Mouse (Mus musculus) cerebellum, postnatal 25 days (tissue): ENCODE data around the gene Il12rb1.

ENCODE experiments used
- DNase-seq, 2 experiments: peaks; one replicate each; pipeline ENCODE4 v3.0.0; 2021; ENCODE audit warnings: mixed read lengths in 2 of 2

The Il12rb1 gene

DNA sequence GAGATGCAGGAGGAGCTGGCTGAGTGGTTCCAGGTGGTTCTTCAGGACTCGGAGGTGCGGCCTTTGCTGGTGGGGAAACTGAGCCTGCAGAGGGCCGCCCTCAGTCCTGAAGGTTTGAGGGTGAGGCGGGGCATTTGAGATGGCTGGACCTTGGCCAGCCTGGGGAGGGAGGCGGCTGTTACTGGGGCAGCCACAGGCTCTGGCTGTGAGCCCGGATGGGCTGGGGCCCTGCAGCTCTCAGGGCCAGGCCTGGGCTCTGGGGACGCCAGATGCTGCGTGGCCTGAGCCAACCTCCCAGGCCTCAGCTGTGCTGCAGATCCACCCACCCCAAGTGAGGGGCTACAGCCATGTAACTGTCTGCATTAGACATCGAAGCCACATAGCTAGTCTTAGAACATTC lies 34.4 kb upstream of the Il12rb1 start:
- DNase-seq = peak; percentile 82 to 89

DNA sequence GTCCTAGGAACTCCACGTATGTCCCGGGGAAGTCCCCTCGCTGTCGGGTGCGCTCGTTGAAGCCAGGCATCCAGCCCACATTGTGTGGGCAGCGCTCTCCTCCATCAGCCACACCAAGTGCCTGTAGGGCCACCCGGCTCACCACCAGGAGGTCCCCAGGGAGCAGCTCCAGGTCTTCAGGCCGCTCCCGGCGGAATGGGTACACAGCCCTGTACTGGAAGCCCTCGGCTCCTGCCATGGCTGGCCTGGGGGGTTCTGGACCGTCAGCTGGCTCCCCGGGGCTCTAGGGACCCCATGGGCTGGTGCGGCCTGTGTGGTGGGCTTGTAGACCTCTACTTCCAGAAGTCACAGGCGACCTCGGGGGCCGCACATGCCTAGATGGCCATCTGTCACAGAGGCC lies 33.5 kb upstream of the Il12rb1 start:
- DNase-seq = peak in 1 of 2 experiments; percentile 44

DNA sequence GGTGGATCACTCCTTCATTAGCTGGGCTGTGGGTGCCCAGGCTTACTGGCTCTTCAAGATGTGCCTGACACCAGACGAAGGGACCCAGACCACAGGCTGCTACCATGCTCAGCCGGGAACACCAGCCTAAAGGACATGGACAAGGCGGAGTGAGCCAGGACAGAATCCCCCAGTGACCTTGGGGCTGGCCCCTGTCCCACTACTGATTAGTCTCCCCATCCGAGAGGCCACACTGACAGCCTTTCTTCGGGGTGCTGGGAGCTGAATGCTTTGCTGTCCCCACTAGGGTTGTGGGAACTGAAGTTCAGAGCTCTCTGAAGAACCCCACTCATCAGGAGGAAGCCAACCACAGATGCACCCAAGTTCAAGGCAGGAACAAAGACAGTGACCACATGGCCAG lies 33.0 kb upstream of the Il12rb1 start:
- peak; percentile 38 to 51 for DNase-seq

DNA sequence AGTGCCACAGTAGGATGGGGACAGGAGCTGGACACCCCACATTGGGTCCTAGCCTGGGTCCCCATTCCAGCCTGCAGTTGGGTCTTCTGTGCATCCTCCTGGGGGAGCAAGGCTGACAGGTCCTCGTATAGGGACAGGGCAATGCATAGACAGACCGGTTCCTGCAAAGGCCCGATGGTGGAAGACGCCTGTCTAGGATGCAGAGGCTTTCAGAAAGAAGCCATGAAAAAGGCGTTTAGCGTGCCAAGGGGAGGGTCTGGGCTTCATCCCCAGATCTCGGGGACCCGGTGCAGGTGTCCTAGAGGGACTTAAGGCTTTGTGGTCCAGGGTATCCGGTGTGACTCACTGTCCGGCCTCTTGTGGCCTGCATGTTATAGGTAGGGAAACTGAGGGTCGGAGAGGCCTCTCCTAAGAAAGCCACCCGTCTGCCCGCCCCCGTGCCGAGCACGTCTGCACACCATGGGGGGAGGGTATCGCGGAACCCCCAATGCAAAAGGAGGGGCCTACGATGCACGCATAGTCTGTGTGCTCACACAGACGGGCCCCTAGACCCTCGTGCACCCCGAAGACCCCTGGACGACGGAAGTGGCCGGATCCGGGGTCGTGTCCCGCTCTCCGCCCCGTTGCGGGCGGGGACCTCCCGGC lies 32.3 kb upstream of the Il12rb1 start:
- DNase-seq = peak; percentile 54 to 60

DNA sequence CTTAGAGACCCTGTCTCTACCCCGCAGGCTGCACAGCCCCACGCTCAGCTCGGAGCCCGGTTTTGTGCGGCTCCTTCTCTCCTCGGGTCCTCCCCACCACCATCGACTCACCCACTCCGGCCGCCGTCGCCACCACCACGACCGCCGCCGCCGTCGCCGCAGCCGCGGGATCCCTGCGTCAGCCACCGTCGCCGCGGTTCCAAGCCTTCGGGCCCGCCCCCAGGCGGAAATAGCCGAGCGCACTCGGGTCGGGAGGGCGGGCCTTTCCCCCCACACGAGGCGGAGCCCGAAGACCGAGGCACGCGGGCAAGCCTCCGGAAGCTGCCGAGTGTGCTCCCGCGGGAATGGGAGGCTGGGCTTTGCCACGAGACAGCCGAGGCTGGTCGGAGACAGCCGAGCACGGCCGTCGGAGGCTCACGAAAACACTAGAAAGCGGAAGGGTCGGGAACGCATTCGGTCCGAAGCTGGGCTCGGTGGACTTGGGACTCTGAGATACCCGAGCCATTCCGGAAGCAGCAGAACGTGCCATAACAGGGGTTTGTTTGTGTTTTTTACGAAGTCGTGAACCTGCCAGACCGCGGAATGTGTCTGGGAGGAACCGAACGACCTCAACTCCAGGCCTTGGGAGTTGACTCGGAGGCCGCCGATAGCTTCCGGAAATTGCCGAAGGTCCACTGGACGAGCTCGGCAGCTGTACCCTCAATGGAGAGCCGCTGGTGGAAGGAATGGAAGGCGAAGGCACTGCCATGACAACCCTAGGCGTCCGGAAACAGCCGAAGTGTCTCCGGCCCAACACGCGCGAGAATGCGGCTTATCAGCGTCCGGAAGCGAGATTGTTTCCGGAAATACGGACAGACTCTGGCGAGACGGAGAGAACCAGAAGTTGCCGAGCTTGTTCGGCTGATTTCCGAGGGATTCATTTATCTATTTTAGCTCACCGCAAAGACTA lies 31.5 kb upstream of the Il12rb1 start, which contains the start of gene Pik3r2:
Gene Pik3r2, minus strand, starts transcription at position 218 of the 949 bp plus-strand sequence.
- peak; percentile 99 for DNase-seq

DNA sequence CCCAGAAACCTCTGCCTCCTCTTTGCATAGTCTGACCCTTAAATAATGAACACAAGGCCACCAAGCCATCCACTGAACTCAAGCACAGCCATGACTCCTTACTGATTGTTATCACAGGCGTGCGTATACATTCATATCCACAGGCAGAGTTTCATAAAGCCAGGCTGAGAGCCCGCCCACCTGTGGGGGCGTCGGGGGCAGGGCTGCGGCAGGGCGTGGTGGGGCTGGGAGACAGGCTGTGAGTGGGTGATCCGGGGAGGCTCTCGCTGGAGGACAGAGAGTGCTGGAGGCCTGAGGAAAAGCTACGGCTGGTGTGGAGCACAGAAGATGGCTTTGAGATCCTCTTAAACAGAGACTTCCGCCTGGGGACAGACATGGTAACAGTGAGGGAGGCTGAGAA lies 28.2 kb upstream of the Il12rb1 start:
- DNase-seq = no peak

DNA sequence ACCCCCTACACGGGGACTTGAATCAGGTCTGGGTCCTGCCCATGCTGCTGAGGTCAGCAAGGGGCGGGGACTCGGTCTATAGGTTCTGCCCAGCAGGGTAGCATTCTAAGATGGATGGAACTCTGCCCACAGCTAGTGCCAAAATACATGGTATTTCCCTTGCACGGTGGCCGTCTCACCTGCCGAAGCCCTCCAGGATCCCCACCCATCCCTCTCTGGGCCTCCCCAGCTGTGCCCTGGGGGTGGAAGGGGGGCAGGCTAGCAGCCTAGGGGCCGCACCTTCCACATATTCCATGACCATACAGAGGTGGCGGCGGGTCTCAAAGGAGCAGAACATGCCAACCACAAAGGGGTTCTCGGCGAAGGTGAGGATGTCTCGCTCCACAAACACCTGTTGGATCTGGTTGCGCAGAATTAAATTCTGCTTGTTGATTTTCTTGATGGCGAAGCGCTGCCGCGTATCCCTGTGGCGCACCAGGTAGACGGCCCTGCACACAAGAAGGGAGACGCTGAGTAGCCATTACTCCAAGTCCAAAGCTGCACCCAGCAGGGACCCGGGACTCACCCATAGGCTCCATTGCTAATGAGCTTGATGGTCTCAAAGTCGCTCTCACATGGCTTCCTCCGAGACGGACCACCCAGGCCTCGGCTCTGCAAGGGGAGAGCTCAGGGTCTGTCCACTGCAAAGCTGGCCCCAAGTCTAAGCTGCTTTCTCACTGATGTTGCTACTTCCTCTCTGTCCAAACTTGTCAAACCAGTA lies 21.8 kb upstream of the Il12rb1 start:
- no peak for DNase-seq

DNA sequence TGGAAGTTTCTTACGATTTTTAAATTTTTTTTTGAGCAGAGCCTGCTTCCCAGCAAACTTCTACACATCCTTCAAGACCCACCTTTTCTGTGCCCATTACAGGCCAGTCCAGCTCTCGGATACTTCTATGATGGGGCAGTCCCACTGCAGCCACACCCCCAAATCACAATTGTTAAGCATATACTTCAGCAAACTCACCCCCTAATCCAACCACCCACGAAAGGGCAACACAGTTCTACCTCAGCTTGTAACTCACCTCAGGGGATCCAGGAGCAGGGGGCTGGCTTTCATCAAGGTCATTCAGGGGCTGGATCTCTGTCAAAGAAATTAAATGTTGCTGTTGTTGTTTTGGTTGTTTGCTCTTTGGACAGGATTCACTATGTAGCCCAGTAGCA lies 21.2 kb upstream of the Il12rb1 start:
- no peak for DNase-seq

DNA sequence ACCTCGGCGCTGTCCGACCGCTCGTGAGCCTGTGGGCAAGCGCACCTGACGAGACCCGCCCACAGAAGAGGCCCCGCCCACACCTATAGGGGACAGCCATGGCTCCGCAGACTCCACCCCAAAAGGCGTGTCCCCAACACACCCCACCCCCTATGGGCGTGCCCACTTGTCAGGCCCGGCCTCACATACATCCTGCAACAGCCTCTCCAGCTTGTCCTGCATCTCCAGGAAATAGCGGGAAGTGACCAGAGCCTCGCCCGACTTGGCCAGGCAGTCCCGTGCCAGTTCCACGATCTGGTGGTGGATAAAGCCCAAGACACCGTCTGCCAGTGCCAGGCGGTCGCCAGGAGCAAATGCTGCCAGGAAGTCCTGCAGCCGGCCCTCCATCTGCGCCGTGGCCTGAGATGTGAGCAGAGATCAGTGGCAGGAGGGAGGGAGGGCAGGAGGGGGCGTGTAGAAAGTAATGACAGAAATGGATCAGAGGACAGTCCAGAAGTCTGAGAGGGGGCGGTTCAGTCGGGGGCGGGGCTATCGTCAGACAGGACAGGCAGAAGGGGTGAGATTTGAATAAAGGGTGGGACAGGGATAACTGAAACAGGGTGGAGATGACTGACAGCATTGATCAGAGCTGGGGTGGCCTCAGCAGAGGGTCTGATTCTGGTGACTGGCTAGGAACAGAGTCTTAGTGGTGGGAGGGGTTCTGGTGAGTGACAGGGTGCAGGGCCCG lies 20.1 kb upstream of the Il12rb1 start:
- DNase-seq = peak; percentile 90 to 94

DNA sequence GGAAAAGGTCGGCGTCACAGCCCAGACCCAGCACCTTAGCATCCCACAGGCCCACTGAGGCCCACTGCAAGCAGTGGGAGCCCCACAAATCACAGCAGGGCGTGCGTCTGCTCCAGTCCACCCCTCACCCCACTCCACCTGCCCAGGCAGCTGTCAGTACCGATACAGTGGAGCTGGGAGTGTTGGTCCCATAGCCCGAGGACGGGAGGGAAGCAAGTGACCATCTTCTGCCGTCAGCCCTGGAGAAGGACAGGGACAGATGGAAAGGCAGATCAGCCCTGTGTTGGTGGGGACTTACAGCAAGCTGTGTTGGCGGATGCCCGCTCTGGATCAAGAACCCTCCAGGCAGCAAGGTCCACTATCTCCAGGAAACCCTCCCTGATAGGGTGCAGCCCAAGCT lies 19.2 kb upstream of the Il12rb1 start:
- peak; percentile 40 to 41 for DNase-seq

DNA sequence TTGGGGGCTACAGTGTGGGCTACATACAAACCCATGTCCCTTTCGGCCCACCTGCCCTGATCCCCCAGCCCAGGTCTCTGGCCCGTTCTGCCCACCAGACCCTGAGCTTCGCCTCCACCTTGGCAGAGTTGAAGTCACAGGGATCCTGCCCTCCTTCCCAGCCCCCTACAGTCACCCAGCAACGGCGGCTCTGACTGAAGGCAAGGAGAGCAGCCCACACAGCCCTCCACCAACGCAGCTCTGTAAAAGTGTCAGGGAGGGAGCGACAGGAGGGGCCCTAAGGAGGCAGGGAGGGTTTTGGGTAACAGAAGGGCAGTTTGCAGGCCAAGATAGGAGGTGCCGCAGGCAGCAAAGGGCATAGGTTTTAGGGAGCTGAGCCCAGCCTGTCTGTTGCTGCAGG lies 17.4 kb upstream of the Il12rb1 start:
- no peak for DNase-seq

DNA sequence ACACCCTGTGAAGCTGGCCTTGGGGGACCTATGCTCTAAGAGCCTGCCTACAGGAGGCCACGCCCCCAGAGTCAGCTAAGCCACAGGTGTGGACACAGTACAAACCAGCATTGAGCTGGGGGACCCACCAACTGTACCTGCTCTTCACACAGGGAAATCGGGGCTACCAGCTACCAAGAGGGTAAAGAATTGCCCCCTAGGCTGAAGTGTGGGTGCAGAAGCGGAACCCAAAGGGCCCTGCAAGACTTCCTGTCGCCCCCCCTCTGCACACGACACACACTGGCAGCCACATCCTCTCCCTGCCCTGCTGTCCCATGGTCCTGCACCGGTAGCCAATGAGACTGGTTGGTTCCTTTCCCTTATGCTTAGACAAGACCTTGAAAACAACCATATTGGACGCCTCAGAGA lies 17.0 kb upstream of the Il12rb1 start:
- DNase-seq = peak in 1 of 2 experiments; percentile 32

DNA sequence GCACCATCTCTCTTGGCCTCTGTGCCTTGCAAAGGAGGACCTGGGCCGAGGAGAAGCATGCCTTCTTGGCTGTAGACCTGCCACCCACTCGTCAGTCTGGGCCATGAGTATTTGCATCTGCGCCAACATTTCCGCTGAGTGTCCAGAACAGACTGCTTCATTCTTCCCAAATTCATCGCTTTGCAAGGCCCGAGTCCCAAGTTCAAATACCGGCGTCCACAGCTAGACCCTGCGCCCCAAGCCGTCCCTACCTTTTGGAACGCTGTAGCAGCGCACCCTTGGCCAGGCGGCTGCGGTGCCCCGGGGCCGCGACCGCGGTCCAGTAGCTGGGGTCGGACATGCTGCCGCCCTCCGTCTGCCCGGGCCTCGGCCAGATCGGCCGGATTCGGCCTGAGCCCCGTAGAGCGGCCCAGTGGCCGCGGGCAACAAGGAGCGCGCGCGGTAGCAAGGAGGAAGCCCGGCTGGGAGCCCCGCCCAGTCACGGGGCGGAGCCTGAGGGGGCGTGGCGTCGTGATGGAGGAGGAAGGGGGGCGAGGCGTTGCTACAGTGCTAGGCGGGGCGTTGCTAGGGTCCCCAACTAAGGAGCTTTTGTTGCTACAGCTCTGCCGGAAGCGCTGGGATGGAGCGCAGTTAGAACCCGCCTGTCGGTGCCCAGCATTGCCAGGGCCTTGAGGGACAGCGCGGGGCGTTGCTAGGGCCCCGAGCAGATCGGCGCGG lies 16.1 kb upstream of the Il12rb1 start:
- DNase-seq = peak; percentile 88 to 94

DNA sequence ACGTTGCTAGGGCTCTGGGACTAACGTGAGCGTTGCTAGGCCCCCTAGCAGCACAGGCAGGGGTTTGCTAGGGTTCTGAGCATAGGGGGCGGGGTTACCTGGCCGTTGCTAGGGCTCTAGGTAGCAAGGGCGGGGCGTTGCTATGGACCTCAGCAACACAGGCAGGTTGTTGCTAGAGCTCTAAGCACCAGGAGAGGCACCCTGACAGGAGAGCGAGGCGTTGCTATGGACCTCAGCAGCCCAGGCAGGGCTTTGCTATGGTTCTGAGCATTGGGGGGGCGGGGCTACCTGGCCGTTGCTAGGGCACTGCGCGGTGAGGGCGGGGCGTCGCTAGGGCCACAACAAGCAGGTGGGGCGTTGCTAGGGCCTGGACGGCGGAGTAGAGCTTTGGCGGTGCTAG lies 15.5 kb upstream of the Il12rb1 start:
- peak in 1 of 2 experiments; percentile 80 for DNase-seq

DNA sequence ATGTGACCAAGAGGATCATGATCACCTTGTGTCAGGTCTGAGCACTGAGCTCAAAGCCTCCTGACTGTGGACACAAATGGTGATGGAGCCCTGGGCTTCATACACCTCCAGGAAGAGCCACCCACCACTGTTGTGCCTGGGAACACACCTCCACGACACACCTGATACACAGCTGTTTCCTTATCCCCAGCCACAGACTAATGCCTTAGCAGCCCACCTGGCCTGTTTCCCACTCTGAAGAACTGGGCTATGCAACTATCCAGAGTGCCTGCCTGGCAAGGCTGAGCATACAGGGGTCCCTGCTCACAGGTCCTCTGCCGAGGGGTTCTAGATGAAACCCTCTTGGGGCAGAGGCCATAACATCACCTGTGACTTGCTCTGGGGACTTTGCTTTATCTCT lies 14.0 kb upstream of the Il12rb1 start:
- no peak for DNase-seq

DNA sequence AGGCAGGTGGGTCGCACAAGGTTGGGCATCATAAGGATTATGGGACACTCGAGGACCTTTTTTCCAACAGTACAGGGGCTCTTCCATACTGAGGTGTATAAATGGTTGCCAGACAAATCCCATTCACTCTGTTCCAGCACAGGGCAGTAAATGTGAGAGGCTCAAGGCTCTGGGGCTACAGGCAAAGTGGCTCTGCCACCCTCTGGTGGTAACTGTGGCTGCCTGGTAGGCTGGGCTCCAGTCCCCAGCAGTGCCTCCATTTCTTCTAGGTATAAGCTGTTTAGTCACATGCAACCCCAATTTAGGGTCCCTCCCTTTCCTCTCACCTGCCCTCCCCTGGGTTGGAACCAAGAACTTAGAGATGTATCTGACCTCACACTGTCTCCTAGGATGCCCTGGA lies 12.9 kb upstream of the Il12rb1 start:
- no peak for DNase-seq

DNA sequence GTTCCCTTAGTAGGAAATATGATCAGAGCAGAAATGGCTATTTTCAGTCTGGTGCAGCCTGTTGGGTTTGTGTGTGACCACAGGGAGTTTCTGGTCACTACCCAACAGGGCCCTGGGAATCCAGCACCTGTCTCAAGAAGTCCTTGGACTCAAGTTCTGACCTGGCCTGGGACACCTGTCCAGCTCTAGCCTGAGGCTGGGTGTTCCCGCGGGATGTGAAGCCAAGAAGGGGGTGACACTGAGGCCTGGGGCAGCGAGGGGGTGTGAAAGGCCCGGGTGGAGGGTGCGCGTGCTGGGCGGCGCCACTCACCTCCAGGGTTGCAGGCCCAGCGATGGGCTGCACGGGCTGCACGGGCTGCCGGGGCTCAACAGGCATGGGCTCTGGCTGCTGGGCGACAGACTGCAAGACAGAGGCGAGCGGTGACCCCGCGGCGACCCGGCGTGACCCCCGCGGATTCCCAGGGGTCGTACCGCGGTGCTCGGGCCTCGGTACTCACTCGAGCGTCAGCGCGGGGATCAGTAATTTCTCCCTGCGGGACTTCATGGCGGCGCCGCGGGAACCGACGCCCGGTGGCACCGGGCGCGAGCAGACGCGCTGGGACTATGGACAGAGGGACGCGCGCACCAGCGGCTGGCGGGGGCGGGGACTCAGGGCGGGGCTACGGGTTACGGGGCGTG lies 11.7 kb upstream of the Il12rb1 start:
- no peak for DNase-seq

DNA sequence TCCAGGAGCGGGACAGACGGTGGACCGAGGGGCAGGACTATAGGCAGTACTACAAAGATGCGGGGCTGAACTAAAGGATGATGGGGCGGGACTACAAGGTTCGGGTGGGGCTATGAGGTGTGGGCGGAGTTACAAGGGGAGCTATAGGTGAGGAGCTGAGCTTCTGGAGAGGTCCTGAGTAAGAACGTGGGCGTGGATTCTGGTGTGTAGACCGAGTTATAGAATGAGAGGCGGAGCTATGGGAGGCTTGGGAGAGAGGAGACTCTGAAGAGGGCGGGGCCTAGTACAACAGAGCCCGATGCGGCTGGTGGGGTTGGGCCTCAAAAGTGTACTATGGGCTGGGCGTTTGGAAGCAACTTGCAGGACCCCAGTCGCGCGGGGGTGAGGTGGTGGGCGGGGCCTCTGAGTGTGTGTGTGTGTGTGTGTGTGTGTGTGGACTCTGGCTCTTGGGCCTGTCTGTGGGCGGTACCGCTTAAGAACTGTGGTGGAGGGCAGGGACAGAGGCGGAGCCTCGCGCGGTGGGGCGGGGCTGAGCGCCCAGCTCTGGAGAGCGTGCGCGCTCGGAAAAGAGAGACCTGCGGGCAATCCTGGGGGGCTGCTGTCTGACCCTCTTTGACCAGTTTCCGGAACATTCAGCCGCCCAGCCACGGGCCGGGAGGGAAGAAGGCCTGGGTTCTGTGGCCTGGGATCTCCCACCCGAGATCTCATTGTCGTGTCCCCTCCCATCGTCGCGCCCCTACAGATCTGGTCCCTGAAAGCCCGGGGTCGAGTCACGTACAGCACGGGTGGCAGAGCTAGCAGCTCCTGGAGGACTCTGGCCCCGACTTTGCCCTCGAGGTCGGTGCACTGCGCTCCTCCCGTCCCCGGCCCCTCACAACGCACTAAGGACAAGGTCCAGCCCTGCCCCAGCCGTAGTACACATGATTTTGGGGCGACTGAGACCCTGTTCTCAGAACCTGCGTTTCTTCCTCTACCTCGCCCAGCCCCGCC lies 10.9 kb upstream of the Il12rb1 start:
- DNase-seq = peak; percentile 78 to 88

DNA sequence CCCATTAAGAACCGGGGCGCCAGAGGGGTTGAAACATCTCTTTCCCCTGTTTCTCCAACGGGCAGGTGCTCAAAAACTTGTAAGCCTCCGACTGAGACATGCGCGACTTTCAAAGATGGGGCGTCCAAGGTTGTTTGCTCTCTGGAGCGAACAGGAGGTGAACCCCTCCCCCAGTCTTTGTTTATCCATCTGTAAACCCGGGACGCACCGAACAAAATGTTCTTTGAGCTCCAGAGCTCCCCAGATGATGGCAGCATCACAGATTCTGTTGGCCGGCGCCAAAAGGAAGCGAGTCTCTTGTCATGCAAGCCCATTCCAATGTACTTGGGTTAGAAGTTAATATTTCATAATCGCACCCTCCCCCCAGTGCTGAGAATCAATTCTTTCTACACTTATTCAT lies 10.0 kb upstream of the Il12rb1 start:
- no peak for DNase-seq

DNA sequence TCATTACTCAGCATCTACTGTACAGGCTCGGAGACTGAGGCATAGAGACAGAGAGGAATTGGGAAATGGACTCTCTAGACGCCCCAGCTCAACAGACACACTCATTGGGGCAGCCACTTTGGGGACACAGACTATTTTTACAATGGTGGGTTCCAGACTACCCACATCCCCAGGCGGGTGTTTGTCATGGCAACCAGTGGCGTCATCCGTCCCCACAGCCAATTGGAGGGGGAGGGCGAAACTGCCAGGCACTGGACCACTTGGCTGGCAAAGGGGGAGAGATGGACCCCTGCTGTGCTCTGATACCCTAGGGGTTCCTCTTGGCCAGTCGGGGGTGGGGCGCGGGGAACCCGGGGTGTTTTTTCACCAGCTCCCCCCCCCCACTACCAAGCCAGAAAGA lies 7.6 kb upstream of the Il12rb1 start:
- DNase-seq = no peak
